Mouse (Mus musculus) G1E (cell line): Measurements from ENCODE around the gene Actrt2.

Experiments
- CTCF ChIP-seq: IDR thresholded peaks from 2 replicates; pipeline ENCODE4 v1.5.1; 2012; ENCODE audit warnings: low read depth, low read length, inconsistent platforms, mixed read lengths
- GATA1 ChIP-seq: IDR thresholded peaks from 2 replicates; pipeline ENCODE4 v1.6.1; 2012; ENCODE audit warnings: borderline replicate concordance, low read length, inconsistent platforms, mixed read lengths
- GATA2 ChIP-seq: IDR thresholded peaks from 2 replicates; pipeline ENCODE4 v1.6.1; 2012; ENCODE audit warnings: low read depth, low read length, inconsistent platforms, borderline replicate concordance

GRCm38 (mm10) chr4:154622521-154622920 is 45.1 kb downstream of the Actrt2 start:
- no peak for TF ChIP-seq CTCF
- TF ChIP-seq GATA2: no peak
- TF ChIP-seq GATA1: no peak
